Mouse (Mus musculus): ENCODE measurements at regions not wholly inside any gene's neighbourhood (a gene's known extent, or its start where the extent isn't known, plus 50 kb on each side); places are given as distances from the start of the nearest gene placed in this dataset.
A peak's percentile ranks its signal among the peaks of the same experiment; 100 is the strongest.
"Not testable (repeated sequence)": the region's sequence is repeated elsewhere in the genome, so short reads cannot be mapped to it uniquely, and the experiment has no call there.

- DNase-seq (ENCODE audit: low read depth, low spot score): no peak
Measured at GRCm38 (mm10) chr17:13488608-13489324, 134.4 kb downstream of the Tcp10c start.

GRCm38 (mm10) chr17:13492239-13492638 lies 137.9 kb downstream of the Tcp10c start:
- DNase-seq (ENCODE audit: low read depth, low spot score): not testable (repeated sequence)

DNA sequence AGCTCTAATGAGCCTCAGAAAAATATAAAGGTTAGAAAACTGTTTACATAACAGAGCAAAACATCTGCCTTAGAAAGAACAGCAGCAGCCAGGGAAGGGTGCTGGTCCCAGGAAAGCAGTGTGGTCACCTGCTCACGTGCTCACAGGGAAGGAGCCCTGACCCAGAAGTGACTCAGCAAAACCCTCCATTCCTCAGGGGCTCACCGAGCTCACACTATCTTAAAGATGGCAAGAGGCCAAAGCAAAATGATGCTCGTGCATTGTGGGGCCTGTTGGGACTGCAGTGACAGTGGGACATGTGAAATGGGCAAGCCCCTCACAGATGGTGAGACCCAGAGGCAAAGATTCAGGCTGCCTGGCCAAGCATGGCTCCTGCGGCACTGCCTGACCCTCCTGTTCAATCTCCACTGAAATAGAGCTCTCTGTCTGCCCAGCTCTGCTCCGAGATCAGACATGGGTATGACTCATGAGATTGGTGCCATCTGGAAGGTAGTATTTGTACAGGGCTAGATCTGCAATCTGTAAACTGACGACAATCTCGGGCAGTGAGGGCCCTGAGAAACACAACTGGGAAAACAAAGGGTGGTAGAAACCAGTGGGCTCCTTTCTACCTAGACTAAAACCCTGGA lies 138.4 kb downstream of the Tcp10c start:
- not testable (repeated sequence) for DNase-seq (ENCODE audit: low read depth, low spot score)

- DNase-seq (ENCODE audit: low read depth, low spot score): not testable (repeated sequence)
Measured at GRCm38 (mm10) chr17:13493866-13494265, 139.5 kb downstream of the Tcp10c start.

GRCm38 (mm10) chr17:13494475-13494874 lies 140.1 kb downstream of the Tcp10c start:
- DNase-seq (ENCODE audit: low read depth, low spot score): not testable (repeated sequence)

DNA sequence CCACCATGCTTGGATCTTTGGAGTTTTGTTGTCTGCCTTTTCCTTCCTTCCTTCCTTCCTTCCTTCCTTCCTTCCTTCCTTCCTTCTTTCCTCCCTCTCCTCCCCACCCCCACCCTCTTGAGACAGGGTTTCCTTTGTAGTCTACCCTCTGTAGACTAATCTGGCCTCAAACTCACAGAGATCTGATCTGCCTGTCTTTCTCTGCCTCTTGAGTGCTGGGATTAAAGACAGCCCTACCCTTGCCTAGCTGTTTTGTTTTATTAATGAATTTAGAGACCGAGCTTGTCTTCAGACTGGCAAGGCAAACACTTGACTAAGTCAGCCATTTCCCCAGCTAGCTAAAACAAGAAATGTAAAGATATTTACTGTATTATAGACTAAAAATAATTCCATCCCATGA lies 150.0 kb downstream of the Tcp10c start:
- not testable (repeated sequence) for DNase-seq (ENCODE audit: low read depth, low spot score)

DNA sequence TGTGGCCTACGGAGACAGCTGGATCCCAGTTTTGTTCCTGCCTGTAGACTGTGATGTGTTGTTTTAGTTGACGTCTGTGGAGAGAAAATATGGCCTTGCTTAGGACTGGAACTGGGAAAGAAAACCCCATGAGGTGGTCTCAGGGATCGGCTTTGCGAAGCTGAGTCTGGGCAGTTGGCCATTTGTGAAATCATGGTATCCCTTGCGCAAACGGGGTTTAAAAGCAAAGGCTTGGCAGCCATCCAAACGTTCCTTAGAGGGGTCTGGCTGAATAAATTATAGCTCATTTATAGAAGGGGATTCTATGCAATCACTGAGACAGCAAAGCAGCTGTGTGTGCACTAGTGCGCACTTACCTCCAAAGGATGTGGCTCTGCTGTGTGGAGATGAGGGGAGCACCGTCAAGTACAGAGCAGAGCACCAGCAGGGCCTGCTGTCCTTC lies 150.5 kb downstream of the Tcp10c start:
- DNase-seq (ENCODE audit: low read depth, low spot score): peak; percentile 50

DNA sequence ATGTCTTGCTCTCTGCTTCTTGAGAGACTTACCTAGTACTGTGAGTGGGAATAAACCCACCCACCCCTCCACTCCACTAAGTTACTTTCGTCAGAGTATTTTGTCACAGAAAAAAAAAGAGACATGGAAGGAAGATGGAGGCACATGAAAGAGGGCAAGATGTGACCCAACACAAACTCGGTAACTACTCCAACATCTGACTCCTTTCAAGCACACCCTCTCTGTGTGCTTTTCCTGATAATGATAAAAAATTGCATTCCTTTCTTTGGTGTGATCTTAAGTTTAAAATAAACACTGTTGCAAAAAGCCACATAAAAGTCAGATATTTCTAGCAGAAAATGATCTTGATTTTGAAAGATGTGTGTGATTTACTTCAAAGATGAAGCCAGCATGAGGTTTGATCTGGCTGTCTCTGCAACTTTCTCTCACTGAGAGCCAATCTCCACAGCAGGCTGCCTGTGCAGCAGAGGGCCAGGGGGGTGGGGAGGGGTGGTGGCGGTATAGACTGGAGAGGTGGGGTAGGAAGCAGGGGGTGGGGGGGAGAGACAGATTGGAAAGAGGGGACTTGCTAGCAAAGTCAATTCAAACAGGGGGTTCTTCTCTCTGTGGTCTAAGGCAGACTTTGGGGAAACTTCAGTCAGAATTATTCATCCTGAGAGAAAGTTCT lies 153.2 kb downstream of the Tcp10c start:
- not testable (repeated sequence) for DNase-seq (ENCODE audit: low read depth, low spot score)

DNA sequence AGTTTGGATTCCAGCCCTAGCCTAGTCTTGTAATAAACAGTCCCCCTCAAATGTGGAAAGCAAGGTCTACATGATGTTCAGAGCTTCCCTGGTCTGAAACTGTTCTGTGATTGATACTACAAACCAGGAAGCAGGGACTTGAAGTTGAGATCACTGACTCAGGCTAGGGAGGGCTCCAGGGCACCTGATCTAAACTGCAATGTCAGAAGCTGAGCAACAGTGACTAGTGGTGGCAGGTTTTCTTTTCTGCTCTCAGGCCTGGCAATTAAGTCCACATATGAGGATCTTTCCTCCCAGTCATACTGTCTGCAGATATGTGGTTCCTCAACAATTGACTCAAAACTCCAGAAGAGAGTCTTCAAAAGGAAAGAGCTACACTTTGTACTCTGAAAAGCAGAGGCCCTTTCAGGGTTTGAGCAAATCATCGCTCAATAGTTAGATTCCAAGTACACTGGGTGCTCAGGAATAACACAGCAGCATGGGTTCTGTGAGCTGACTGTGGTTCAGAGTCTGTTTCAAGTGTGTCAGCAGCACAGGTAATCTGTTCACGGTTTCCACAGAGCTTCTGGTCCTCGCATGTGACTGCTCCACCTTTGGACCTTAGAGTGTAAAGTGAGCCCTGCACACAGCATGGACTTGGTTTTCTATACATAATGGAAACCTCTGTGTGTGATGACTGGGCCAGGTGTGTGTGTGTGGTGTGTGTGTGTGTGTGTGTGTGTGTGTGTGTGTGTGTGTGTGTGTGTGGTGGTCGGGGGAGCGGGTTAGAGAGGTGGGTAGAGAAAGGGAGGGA lies 165.2 kb downstream of the Tcp10c start:
- DNase-seq (ENCODE audit: low read depth, low spot score): not testable (repeated sequence)

DNA sequence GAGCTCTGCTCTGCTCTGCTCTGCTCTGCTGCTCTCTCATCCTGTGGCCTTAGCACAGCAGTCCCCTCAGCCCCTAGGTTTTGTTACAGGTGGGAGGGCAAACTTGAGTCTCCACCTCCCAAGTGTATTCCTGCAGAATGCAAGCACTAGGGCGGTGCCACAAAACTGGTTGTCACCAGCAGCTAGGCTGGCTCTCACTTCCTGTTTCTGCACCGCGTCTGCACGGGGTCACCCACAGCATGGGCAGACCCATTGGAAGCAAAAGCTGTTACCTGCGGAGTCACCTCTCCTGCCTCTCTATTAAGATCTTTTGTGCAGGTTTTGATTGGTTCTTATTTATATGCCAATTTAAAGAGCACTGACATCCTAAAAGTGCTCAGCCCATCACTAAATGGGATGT lies 178.2 kb downstream of the Tcp10c start:
- DNase-seq (ENCODE audit: low read depth, low spot score): not testable (repeated sequence)

- no peak for DNase-seq (ENCODE audit: low read depth, low spot score)
Measured at GRCm38 (mm10) chr17:13540446-13541241, 186.3 kb downstream of the Tcp10c start.

- no peak for DNase-seq (ENCODE audit: low read depth, low spot score)
Measured at GRCm38 (mm10) chr17:13541249-13541648, 186.9 kb downstream of the Tcp10c start.

DNA sequence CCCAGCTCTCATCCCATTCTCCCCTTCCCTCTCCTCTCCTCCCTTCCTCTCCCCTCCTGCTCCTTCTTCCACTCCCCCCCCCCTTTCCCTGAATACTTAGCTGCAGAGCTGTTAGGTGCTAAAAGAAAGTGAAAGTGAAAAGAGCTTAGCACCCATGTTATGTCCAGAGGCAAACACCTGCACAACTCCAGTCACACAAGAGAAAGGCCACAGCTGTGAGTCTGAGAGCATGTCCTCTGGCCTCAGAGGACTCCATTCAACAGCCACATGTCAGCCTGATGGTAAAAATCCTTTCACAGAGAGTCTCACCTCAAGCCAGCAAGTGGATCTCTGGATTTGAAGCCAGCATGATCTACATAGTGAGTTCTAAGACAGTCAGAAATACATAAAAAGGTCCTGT lies 187.9 kb downstream of the Tcp10c start:
- no peak for DNase-seq (ENCODE audit: low read depth, low spot score)

DNA sequence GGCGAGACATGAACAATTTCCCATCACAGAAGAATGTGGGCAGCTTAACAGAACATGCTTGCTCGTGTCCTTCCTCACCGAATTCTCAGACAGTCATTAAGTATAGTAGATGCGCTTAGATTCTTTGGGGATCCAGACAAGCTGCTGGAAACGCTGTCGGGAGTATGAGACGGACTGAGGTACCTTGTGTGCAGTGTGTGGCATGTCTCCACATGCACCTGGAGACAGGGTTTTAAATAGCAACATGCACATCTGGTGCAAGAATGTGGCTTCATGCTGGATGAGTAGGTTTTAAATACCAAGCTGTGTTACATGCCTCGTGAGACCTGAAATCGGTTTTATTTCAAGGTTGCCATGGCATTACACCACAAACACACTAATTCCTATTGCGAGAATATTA lies 188.5 kb downstream of the Tcp10c start:
- no peak for DNase-seq (ENCODE audit: low read depth, low spot score)

- no peak for DNase-seq (ENCODE audit: low read depth, low spot score)
Measured at GRCm38 (mm10) chr17:13544036-13544795, 189.8 kb downstream of the Tcp10c start.

- DNase-seq (ENCODE audit: low read depth, low spot score): no peak
Measured at GRCm38 (mm10) chr17:13546249-13546648, 191.9 kb downstream of the Tcp10c start.

GRCm38 (mm10) chr17:13546669-13547085 lies 192.3 kb downstream of the Tcp10c start:
- peak; percentile 40 for DNase-seq (ENCODE audit: low read depth, low spot score)

DNA sequence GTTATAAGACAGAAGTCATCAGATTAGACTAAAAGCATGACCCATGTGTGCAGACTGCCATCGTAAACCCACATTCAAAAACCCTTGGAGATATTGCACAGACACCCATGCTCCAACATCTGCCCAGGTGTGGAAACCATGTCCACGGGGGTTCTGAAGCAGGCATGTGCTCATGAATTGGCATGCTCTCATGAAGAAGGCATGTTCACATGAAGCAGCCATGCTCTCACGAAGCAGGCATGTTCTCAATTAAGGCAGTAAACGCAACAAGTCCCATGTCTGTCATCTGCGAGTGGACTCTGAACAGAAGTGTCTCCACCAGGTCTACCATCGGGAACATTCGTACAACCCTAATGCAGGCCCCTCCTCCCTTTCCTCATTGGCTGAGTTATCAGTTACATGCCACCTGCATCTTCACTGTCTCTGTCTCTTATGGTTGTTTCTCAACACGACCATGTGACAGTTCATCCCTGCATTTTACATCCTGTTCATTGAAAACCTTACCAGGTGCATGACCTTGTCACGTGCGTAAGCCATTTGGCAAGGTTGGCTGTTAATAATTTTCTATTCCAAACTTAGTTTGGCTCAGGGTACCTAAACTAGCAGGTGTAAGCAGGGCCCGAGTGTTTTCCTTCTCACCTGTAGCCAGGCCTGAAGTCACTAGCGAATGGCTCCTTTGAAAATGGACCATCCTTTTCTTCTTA lies 193.4 kb downstream of the Tcp10c start:
- no peak for DNase-seq (ENCODE audit: low read depth, low spot score)

Data from brain, embryonic 18.5 days (tissue).